Mouse (Mus musculus) gastrocnemius, adult 2 months (tissue): Measurements from ENCODE around the gene Wnt2b. TPM values are rescaled to one million over a fixed set of nuclear protein-coding genes. Genes with fewer than 3 reads are reported as not detected.

Source experiments
- DNase-seq: peaks from one replicate; pipeline ENCODE4 v3.0.0; 2022
- H3K27ac ChIP-seq: fragments of 200-600 bp; 2 replicates; pipeline ENCODE4 v1.8.1; 2022; ENCODE audit warnings: mild to moderate bottlenecking
- H3K4me3 ChIP-seq: fragments of 200-600 bp; 2 replicates; pipeline ENCODE4 v1.8.1; 2022; ENCODE audit warnings: mild to moderate bottlenecking, moderate library complexity
- CTCF ChIP-seq: fragments of 200-600 bp; IDR thresholded peaks from 2 replicates; pipeline ENCODE4 v1.8.1; 2022; ENCODE audit warnings: antibody characterized with exemption, mild to moderate bottlenecking, moderate library complexity
- intact Hi-C: fragments of 180-260 bp; cut with DNase I; formaldehyde crosslinking; loops from one replicate; pipeline ENCODE4 v1.15.1; 2025
- total RNA-seq, 2 experiments: library from RNA; stranded (reverse); gene quantifications; 2 replicates each; pipeline ENCODE4 v1.2.3; 2021

The Wnt2b gene
- total RNA-seq, 2 experiments from 2014 or later, result 0.13 to 0.31 TPM

DNA sequence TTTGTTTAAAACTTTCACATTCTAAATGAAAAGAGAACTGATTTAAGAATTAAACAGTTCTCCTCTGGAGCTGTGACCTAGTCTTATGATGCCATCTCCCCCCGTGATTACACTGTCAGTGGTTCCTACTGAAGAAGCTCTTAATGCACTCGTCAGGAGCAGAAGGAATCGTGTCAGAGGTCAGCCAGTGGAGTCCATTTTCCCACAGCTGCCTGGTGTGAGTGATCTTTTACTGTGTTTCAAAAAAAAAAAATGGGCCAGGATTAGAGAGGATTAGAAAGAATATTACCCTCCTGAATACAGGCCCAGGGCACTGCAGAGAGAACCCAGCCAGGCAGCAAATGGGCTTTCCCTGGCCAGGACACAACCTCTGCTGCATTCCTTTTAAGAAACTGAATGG, 46.7 kb downstream of the Wnt2b start:
- TF ChIP-seq CTCF, result no peak
- no peak overlapping the region for H3K4me3 ChIP-seq
- intact Hi-C loops, result no loop called here
- H3K27ac ChIP-seq, result no peak overlapping the region
- DNase-seq, result no peak

DNA sequence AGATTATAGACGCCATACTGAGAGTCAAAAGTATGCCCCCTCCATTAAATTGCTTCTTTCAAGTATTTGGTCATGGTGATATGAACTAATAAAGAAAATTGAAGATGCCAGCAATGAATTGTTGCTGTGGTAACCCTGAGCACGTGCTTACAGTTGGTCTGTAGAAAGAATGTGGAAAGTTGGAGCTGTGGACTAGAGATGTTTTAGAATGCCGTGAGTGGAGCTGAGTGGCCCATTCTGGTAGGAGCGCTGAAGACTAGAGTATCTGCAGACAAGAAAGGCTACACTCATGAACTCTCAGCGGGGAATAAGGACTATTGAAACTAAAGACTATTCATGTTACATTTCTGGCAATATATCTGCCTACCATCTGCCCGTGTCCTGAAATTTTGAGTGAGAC, 52.5 kb downstream of the Wnt2b start:
- Histone ChIP-seq H3K27ac (no peak overlapping the region), H3K4me3 (no peak overlapping the region)
- TF ChIP-seq CTCF, result no peak
- intact Hi-C loops, result no loop called here
- DNase-seq, result no peak

DNA sequence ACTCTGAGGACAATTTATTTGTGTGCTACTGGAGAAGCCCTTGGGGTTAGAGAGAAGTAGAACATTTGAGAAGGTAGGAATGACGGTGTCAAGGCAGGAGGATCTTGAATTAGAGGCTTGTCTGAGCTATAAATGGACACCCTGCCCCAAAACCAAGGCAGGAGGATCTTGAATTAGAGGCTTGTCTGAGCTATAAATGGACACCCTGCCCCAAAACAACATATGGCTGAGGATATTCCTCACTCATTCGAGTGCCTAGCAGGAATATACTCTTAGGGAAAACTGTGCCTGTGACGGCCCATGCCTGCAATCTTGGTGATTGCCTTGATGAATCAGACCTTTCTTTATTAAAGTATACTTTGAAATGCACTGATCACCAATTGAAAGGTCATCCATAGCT, 55.7 kb downstream of the Wnt2b start:
- peak overlapping the region; percentile 81 for H3K27ac ChIP-seq
- 0 out of 2 replicates have a peak overlapping the region, but pooled peaks have one; percentile 9 for H3K4me3 ChIP-seq
- no peak for TF ChIP-seq CTCF
- intact Hi-C loops, result no loop called here
- no peak for DNase-seq

- no peak for DNase-seq
- Histone ChIP-seq H3K27ac (peak overlapping the region; percentile 81), H3K4me3 (no peak overlapping the region)
- intact Hi-C loops, result no loop called here
- no peak for TF ChIP-seq CTCF
These were observed 56.3 kb downstream of the Wnt2b start for GRCm38 (mm10) chr3:104905389-104905788.

DNA sequence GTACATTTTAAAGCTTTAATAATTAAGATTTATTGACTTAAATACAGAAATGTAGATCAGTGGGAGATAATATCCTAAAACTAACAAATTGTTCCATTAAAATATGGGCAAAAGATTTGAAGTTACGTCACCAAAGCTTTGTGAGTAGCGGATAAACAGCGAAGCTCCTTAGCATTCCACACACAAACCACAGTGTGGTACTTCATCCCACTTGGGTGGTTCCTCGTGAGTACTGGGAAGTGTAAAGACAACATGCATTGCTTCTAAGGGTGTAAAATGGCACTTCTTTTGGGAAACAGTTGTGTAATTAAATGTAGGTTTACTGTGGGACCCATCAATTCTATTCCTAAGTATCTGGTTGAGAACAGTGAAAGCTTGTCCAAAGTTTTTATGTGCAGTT, 60.6 kb downstream of the Wnt2b start:
- no peak for DNase-seq
- TF ChIP-seq CTCF, result no peak
- Histone ChIP-seq H3K4me3 (no peak overlapping the region), H3K27ac (no peak overlapping the region)
- intact Hi-C loops, result no loop called here

DNA sequence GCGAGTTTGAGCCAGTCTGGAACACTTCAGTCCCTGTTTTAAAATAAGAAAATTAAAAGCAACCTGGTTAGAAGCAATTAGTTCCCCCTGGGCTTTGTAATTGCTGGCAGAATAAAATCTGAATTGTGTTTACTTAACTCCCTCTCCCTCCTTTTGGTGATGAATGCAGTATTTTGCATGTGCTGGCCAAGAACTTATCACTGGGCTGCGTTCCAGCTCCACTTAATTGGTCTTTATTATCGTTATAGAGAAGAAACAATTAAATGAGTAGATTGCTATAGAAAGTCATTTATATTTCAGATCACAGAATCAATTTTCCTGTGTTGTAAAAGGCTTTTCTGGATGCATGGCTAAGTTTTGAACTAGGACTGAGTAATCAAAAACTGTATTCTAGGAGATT, 65.6 kb downstream of the Wnt2b start:
- intact Hi-C loops, result no loop called here
- H3K4me3 ChIP-seq, result no peak overlapping the region
- DNase-seq, result no peak
- TF ChIP-seq CTCF, result no peak
- H3K27ac ChIP-seq, result no peak overlapping the region

Other genes with a start within 250 kb of the Wnt2b start
- gene Ppm1j, start 180.9 kb downstream of the Wnt2b start, total RNA-seq, result 10 to 100 TPM; 33.3 to 45.6 TPM
- gene Fam19a3, start 180.1 kb downstream of the Wnt2b start, total RNA-seq, result 1 to 10 TPM; 2.7 to 4.2 TPM
- 10 to 100 TPM; 26.1 to 41.6 TPM for gene Rhoc, start 173.5 kb downstream of the Wnt2b start, total RNA-seq
- 1 to 10 TPM in 1 of 2 experiments, under 1 TPM in 1; 0.38 to 2.5 TPM for gene Mov10, start 143.4 kb downstream of the Wnt2b start, total RNA-seq
- gene St7l, start 97.9 kb downstream of the Wnt2b start, total RNA-seq, result 10 to 100 TPM; 23.3 to 23.4 TPM
- gene Capza1, start 97.4 kb downstream of the Wnt2b start, total RNA-seq, result 10 to 100 TPM; 23.5 to 25.5 TPM
- gene Cttnbp2nl, start 91.2 kb upstream of the Wnt2b start, total RNA-seq, result 1 to 10 TPM; 4.5 to 8.4 TPM
- gene 4930564D02Rik, start 104.9 kb upstream of the Wnt2b start, total RNA-seq, result not detected